Mouse (Mus musculus) spleen, adult 2 months (tissue): ENCODE data around the gene Kmt5a. TPM values are rescaled to one million over a fixed set of nuclear protein-coding genes. Genes with fewer than 3 reads are reported as not detected.

Experiments used
- DNase-seq, 2 experiments: peaks; one replicate each; pipeline versions ENCODE4 v3.0.0 to v3.0.0-alpha.2; 2012 to 2021; ENCODE audit warnings: low spot score in 2 of 2, low read depth in 1 of 2
- H3K27ac ChIP-seq: fragments of 200-500 bp; 2 replicates; pipeline ENCODE4 v1.5.1; 2012; ENCODE audit warnings: low read length, inconsistent platforms; ENCODE audit not compliant: insufficient read depth
- H3K27me3 ChIP-seq: fragments of 200-500 bp; 2 replicates; pipeline ENCODE4 v1.6.1; 2012; ENCODE audit warnings: mild to moderate bottlenecking, moderate library complexity, low read length, inconsistent platforms; ENCODE audit not compliant: control insufficient read depth, insufficient read depth
- H3K36me3 ChIP-seq: fragments of 200-500 bp; 2 replicates; pipeline ENCODE4 v1.6.1; 2012; ENCODE audit warnings: mild to moderate bottlenecking, low read length, inconsistent platforms; ENCODE audit not compliant: control insufficient read depth, insufficient read depth
- H3K4me1 ChIP-seq: fragments of 200-500 bp; 2 replicates; pipeline ENCODE4 v1.6.1; 2011; ENCODE audit warnings: inconsistent platforms; ENCODE audit not compliant: control insufficient read depth, insufficient read depth, insufficient read length
- H3K4me3 ChIP-seq: fragments of 200-500 bp; 2 replicates; pipeline ENCODE4 v1.5.1; 2011; ENCODE audit warnings: mild to moderate bottlenecking, inconsistent platforms; ENCODE audit not compliant: insufficient read depth, insufficient read length; ENCODE audit errors: extremely low read depth
- CTCF ChIP-seq: fragments of 200-500 bp; IDR thresholded peaks from 2 replicates; pipeline ENCODE4 v1.5.1; 2011; ENCODE audit warnings: mild to moderate bottlenecking, inconsistent platforms; ENCODE audit not compliant: insufficient read depth, insufficient read length, insufficient replicate concordance; ENCODE audit errors: extremely low read depth
- POLR2A ChIP-seq: fragments of 200-500 bp; IDR thresholded peaks from 2 replicates; pipeline ENCODE4 v1.6.1; 2011; ENCODE audit warnings: low read depth, low read length, inconsistent platforms
- WGBS: fragments of 180-500 bp; shearing (Covaris S2); methylation state at CpG from one replicate; pipeline ENCODE4 v1.1.7; 2018; 5-methylcytosine and 5-hydroxymethylcytosine counted together
- polyA plus RNA-seq: library from polyadenylated mRNA; depleted of rRNA; stranded (reverse); fragments of >200 nt; gene quantifications from 2 replicates; pipeline ENCODE4 v1.2.3, GENCODE M21; 2012

The Kmt5a gene
- polyA plus RNA-seq, 1 experiment: 18.4 TPM

- Histone ChIP-seq H3K27ac (peak overlapping the region; percentile 79), H3K4me1 (no peaks in the 10 kb centered on the region), H3K27me3 (no peaks in the 10 kb centered on the region), H3K4me3 (peak overlapping the region; percentile 88), H3K36me3 (0 out of 2 replicates have a peak, but pooled peaks cover under 1% of the 10 kb centered on the region)
- under 1% methylated on average over 14 of the region's 14 CpGs for WGBS
- DNase-seq: peak in 1 of 2 experiments; percentile 9
- TF ChIP-seq CTCF: no peak
- TF ChIP-seq POLR2A: no peak
Measured at GRCm38 (mm10) chr5:124424200-124424722, 15.5 kb upstream of the Kmt5a start.

- TF ChIP-seq CTCF: no peak
- no peak for TF ChIP-seq POLR2A
- H3K36me3 ChIP-seq: no peaks in the 10 kb centered on the region
- peak overlapping the region; percentile 88 for H3K4me3 ChIP-seq
- H3K27me3 ChIP-seq: no peaks in the 10 kb centered on the region
- DNase-seq: peak in 1 of 2 experiments; percentile 35
- 1% methylated on average over 61 of the region's 63 CpGs for WGBS
- H3K4me1 ChIP-seq: no peaks in the 10 kb centered on the region
- H3K27ac ChIP-seq: peak overlapping the region; percentile 79
Measured at GRCm38 (mm10) chr5:124424723-124425411, 14.9 kb upstream of the Kmt5a start.

GRCm38 (mm10) chr5:124425412-124426259 lies 14.1 kb upstream of the Kmt5a start, which contains the start of gene Sbno1:
Sbno1 (minus strand) TSS chr5:124426001.
- H3K4me1 ChIP-seq: no peaks in the 10 kb centered on the region
- DNase-seq: peak; percentile 91 to 94
- H3K4me3 ChIP-seq: peak within 1 kb of the TSS; percentile 96
- peak within 1 kb of the TSS; percentile 96 for H3K27ac ChIP-seq
- H3K36me3 ChIP-seq: no peaks in the 10 kb centered on the region
- WGBS: 2% methylated on average over 49 of the region's 81 CpGs
- TF ChIP-seq POLR2A (peak; percentile 35; the same call in 1 of the 2 replicates), CTCF (no peak)
- H3K27me3 ChIP-seq: no peaks in the 10 kb centered on the region

DNA sequence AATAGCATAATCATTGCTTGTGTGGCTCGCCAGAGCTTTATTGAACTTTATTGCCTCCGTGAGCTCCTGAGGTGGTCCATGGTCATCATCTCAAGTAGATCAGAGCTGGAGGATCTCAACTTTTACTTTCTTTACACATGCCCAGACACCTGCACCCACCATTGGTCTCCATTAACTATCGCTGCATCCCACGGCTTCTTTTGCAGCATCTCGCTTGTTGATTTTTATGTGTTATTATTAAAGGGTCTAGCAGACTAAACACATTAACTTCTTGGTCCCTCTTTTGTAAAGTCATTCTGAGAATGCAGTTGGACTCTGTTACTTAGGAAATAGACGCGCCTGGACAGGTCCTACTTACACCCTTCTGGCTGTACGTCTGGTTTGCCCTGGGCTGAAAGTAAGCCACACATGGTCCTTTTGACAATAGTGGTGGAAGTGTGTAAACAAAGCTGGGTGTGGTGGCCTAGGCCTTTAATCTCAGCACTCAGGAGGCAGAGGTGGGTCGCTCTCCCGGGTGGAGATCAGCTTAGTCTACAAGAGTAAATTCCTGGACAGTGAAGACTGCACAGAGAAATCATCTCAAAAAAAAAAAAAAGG lies 13.2 kb upstream of the Kmt5a start:
- 95% methylated on average over 10 of the region's 10 CpGs for WGBS
- 0 out of 2 replicates have a peak overlapping the region, but pooled peaks have one; percentile 3 for H3K27ac ChIP-seq
- no peaks in the 10 kb centered on the region for H3K27me3 ChIP-seq
- no peak for TF ChIP-seq CTCF
- TF ChIP-seq POLR2A: no peak
- H3K4me3 ChIP-seq: no peak overlapping the region
- H3K4me1 ChIP-seq: no peaks in the 10 kb centered on the region
- H3K36me3 ChIP-seq: no peaks in the 10 kb centered on the region
- no peak for DNase-seq

DNA sequence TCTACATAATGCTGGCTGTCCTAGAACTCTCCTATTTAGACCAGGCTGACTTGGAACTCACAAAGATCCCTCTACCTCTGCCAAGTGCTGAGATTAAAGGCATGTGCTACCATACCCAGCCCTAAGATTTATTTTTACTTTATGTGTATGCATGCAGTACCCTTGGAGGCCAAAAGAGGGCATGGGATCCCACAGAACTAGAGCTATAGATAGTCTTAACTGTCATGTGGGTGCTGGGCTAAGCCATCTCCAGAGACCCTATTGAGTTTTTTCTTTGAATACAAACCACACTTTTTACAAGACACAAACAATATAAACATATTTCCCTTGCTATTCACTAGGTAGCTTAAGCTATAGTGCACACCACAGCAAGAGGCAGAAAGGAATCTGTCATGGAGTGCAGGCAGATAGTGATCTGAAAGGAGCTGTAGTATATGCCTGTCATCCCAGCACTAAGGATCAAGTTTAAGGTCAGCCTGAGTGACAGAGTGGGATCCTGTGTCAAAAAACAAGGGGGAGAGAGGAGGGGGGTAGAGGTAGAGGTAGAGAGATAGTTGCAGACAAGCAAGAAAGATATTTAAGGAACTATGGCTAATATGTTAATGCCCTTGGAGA lies 7.2 kb upstream of the Kmt5a start:
- H3K4me1 ChIP-seq: no peaks in the 10 kb centered on the region
- no peak for TF ChIP-seq POLR2A
- TF ChIP-seq CTCF: peak; percentile 20; the same call in 1 of the 2 replicates
- H3K27me3 ChIP-seq: no peaks in the 10 kb centered on the region
- H3K36me3 ChIP-seq: no peaks in the 10 kb centered on the region
- no peak overlapping the region for H3K27ac ChIP-seq
- H3K4me3 ChIP-seq: no peak overlapping the region
- peak; percentile 49 to 67 for DNase-seq

- H3K27me3 ChIP-seq: no peaks in the 10 kb centered on the region
- TF ChIP-seq CTCF (no peak), POLR2A (no peak)
- H3K36me3 ChIP-seq: no peaks in the 10 kb centered on the region
- WGBS: 82% methylated on average over 2 of the region's 2 CpGs
- no peak overlapping the region for H3K4me3 ChIP-seq
- no peaks in the 10 kb centered on the region for H3K4me1 ChIP-seq
- no peak for DNase-seq
- no peak overlapping the region for H3K27ac ChIP-seq
Measured at GRCm38 (mm10) chr5:124433048-124433447, 6.7 kb upstream of the Kmt5a start.
